Mouse (Mus musculus): ENCODE data around the gene Cmya5. TPM values are rescaled to one million over a fixed set of nuclear protein-coding genes. Genes with fewer than 3 reads are reported as not detected.
"Not testable (repeated sequence)": the region's sequence is repeated elsewhere in the genome, so short reads cannot be mapped to it uniquely, and the experiment has no call there.

Cmya5 gene
- total RNA-seq, 4 experiments from 2014 or later = 1,379 to 2,047 (median 1,612) TPM

- no peak for DNase-seq (ENCODE audit: low spot score in 2 of 2)
Observed at GRCm38 (mm10) chr13:93128111-93128860, 16.2 kb downstream of the Cmya5 start.

GRCm38 (mm10) chr13:93122321-93122720 lies 22.2 kb downstream of the Cmya5 start:
- DNase-seq (ENCODE audit: low spot score in 2 of 2) = no peak

DNA sequence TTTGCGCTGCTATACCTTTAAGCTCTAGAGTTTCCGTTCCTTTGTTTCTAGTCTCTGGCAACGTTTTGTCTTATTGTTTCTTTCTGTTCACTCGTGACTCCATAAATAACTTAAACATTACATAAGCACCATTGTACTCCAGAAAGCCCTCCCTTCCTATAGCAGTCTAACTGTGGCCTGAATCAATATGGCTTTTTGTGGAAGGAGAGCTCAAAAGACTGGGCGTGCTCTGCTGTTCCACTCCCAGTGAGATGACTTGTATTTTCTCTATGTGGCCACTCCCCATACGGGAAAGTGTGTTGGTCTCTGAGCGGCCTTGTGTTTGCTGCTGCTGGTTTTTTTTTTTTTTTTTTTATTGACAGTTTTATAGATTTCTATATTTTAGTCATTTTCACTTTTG lies 27.3 kb downstream of the Cmya5 start:
- DNase-seq (ENCODE audit: low spot score in 2 of 2) = no peak

- DNase-seq (ENCODE audit: low spot score in 2 of 2) = no peak
Observed at GRCm38 (mm10) chr13:93102340-93103090, 42.0 kb downstream of the Cmya5 start.

- DNase-seq (ENCODE audit: low spot score in 2 of 2) = no peak
Observed at GRCm38 (mm10) chr13:93098596-93098995, 45.9 kb downstream of the Cmya5 start.

DNA sequence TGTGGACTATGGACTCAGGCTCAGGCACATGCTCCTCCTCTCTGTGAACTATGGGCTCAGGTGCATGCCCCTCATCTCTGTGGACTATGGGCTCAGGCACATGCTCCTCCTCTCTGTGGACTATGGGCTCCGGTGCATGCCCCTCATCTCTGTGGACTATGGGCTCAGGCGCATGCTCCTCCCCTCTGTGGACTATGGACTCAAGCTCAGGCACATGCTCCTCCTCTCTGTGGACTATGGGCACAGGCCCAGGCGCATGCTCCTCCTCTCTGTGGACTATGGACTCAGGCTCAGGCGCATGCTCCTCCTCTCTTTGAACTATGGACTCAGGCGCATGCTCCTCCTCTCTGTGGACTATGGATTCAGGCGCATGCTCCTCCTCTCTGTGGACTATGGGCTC lies 47.9 kb downstream of the Cmya5 start:
- no peak for DNase-seq (ENCODE audit: low spot score in 2 of 2)

DNA sequence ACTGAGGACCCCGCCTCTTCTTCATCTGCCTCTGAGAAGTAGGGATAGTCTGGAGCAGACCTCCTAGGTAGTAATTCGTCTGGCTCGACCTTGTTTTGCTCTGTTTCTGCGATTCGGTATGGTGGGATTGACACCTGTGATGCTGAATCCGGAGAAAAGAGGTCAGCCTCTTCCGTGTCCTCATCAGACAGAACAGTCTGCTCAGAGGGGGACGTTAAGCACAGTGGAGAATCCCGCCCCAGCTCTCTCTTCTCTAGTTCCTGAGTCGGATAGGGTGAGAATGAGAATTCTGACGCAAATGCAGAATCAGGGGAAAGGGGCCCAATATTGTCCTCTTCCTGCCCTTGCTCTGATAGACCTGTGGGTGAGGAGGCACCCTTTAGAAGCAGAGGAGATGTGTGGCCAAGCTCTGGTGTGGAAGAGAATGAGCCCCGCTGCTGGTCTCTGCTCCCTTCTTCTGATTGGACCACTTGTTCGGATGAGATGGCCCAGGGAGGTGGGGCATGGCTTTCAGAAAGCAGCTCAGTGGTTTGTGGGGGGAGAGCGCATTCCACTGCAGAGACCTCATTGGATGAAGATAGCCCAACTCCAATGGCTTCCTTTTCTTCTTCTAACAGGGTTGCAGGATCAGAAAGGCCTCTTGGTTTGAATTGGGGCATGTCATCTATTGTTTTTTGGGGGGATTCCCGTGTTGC lies 49.3 kb downstream of the Cmya5 start:
- DNase-seq (ENCODE audit: low spot score in 2 of 2) = no peak

GRCm38 (mm10) chr13:93094204-93094935 lies 50.2 kb downstream of the Cmya5 start:
- DNase-seq (ENCODE audit: low spot score in 2 of 2) = no peak

GRCm38 (mm10) chr13:93093697-93094096 lies 50.8 kb downstream of the Cmya5 start:
- DNase-seq (ENCODE audit: low spot score in 2 of 2) = no peak

DNA sequence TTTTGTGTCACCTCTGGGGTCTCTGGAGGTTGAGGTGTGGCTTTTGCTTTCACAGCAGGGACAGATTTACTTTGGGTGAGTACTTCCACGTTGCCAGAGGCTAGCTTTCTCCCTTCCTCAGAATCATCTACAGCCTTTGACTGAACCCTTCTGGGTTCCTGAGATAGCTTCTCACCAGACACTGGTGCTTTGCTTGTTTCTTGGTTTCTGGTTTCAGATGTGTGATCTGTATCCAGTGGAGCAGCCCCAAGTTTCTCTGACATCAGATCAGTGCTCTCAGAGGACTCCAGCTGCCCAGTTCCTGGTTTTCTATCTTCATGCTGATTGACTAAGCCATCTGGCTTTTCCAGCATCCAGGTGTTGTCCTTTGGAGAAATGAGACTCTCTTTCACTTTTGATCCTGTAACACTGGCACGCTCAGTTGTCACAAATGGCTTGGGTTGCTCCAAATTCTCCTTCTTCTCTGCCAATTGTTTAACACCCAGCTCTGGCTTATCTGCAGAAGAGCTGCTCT lies 51.6 kb downstream of the Cmya5 start:
- DNase-seq (ENCODE audit: low spot score in 2 of 2) = no peak

DNA sequence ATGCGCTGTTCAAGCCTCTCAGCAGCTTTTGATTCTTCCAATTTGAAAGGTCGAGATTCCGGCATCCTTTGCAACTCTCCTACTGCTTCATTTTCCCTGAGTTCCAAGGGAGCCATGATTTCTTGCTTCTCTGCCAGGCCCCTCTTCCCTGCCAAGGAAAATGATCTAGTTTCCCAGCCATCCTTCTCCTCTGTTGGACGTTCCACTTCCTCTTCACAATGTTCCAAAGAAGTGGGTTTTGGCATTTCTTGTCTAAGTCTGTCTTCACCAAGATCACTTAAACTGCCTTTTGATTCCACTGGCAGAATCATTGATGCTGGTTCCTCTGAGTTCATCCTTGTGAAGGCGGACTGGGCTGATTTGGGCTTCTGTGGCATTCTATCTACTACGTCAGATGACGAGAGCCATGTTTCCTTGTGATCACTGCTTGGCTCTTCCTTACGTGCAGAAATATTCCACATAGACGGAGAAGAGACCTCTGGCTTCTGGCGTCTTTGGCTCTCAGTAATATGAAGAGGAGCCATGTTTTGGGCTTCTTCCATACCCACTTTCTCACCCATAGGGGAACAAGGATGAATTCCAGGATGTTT lies 52.6 kb downstream of the Cmya5 start:
- no peak for DNase-seq (ENCODE audit: low spot score in 2 of 2)

GRCm38 (mm10) chr13:93091176-93091575 lies 53.3 kb downstream of the Cmya5 start:
- DNase-seq (ENCODE audit: low spot score in 2 of 2) = no peak

DNA sequence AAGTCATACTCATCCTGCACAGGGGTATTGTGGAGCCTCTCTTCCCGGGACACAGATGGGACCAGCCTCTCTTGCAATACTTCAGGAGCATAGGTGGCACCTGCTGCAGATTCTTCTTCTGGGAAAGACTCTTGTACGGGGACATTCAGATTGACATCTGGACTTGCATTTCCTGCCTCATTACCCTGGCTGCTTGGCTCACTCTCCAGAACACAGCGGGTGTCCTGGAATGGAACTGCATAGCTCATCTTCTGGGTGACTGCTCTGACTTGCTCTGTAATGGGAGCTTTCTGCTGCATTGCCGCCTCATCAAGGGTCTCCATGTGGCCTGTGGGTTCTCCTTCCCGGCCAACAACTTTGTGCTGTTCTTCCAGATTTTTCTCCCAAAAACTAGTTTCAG lies 55.0 kb downstream of the Cmya5 start:
- DNase-seq (ENCODE audit: low spot score in 2 of 2) = no peak

DNA sequence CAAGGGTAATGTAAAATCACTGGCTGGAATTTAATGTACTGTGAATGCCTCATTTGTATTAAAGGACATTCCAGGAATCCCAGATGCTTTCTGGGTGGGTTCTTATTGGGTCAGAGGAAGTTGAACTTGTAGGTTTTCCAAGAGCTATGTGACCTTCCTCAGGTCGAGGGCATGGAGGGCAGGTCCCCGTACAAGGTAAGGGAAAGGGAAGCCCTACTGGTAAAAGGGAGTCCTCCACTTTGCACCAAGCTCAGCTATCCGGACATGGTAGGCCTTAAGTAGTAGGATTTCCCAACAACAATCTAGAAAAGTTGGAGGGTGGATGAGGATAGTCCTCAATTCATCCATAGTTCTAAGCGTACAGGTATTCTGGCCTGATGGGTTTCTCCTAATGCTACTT lies 58.8 kb downstream of the Cmya5 start:
- DNase-seq (ENCODE audit: low spot score in 2 of 2) = no peak

DNA sequence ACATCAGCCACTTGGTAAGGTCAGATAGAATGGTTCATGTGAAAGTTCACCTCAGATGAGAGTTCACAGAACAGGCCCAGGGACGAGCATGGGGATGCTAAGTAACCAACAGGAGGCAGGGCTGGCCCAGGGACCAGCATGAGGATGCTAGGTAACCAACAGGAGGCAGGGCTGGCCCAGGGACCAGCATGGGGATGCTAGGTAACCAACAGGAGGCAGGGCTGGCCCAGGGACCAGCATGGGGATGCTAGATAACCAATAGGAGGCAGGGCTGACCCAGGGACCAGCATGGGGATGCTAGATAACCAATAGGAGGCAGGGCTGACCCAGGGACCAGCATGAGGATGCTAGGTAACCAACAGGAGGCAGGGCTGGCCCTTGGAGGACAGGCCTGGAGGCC lies 62.2 kb downstream of the Cmya5 start:
- not testable (repeated sequence) for DNase-seq (ENCODE audit: low spot score in 2 of 2)

DNA sequence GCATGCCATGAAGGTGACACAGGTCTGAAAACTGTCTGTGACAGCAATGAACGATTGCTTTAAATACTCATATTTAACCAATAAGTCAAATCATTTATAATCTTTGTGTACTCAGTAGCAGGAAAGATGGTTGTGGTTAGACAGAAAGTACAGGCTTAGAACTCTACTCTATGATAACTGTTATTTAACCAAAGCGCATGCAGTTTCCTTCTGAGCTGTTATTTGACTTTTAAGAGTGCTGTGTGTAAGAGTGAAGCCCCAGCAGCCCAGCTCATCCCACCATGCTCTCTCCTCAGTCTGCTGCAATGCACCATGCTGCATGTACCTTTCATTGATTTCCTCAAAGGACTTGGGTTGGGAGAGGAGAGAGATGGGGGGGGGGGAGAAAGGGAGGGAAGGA lies 63.7 kb downstream of the Cmya5 start:
- no peak for DNase-seq (ENCODE audit: low spot score in 2 of 2)

DNA sequence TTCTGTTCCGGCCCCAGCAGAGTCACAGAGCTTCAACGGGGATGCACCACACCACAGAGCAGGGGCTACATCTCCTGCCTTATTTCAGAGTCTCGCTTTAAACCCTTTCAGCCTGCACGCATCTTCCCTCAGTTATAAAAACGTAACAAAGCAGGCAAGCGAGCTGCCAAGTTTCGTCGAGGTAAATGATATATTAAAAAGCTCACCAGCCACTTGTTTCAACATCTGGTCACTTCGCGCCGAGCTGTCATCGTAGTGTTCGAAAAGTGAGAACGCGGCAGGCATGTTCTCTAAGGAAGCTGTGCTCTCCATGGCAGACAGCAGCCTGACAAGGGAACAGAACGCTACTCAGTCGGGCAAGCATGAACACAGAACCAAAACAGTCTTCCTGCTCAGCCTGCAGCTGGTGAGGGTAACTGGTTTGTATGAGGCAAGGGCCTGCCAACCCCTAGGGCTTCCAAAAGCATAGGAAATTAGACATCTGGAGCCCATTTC lies 70.3 kb downstream of the Cmya5 start:
- no peak for DNase-seq (ENCODE audit: low spot score in 2 of 2)

DNA sequence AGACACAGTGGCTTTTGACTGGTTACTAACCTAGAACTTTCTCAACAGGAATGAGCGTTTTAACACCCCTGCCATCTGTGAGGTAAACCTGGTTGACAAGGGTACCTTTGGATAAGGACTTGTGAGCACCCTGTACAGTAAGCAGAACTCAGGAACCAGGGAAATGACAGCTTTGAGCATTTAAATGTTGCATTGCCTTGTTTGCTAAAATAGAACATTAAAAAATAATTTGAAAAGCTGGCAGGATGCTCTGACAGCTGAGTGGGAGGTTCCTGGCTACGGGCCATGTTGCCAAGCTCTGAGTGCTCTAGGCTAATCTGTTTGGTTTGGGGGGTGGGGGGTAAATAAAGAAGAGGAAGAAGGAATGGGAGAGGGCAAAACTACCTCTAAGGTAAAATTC lies 70.9 kb downstream of the Cmya5 start:
- no peak for DNase-seq (ENCODE audit: low spot score in 2 of 2)

DNA sequence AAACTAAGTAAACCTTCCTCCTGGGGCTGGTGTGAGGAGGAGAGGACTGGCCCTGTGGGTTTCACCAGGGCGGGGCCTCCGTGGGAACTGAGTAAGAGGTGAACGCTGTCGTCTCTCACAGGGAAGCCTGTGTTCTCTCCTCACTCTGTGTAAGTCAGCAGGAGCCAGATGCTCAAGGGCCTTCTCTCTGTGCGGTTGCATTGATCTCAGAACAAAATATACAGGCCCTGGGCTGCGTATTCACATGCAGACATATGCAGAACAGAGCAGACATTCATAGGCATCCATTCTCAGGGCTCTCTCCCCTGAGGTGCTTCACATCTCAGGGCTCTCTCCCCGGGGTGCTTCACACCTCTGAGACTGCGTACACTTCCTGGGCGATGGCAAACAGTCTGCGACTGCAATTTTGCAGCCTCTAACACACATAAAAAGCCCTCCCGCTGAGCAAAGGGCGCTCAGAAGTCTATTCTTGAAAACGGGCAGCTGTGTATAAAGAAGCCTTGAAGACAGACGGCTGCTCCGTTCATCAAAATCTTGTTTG lies 71.6 kb downstream of the Cmya5 start:
- no peak for DNase-seq (ENCODE audit: low spot score in 2 of 2)

- no peak for DNase-seq (ENCODE audit: low spot score in 2 of 2)
Observed at GRCm38 (mm10) chr13:93070406-93070805, 74.1 kb downstream of the Cmya5 start.

DNA sequence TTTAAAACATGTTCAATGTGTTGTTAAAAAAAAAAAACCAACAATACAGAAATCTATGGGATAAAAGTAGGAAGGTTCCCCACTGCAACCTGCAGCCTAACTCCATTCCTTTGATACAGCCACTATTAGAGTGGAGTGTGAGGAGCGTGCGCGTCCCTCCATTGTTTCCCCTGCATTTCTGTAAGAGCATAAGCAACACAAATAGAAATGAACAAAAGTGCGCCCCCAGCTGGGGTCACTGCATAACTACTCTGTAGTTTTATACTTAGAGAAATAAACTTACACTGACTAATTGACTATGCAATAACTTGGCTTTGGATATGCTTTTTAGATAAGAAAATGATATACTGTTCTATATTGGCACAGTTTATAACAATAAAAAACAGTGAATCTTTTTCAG lies 75.0 kb downstream of the Cmya5 start:
- no peak for DNase-seq (ENCODE audit: low spot score in 2 of 2)

Data from gastrocnemius, adult 8-10 months (tissue).